Mouse (Mus musculus): ENCODE results near the gene Ints3. TPM values are rescaled to one million over a fixed set of nuclear protein-coding genes. Genes with fewer than 3 reads are reported as not detected.

Ints3 gene
- polyA plus RNA-seq, 1 experiment: 36.0 TPM

DNA sequence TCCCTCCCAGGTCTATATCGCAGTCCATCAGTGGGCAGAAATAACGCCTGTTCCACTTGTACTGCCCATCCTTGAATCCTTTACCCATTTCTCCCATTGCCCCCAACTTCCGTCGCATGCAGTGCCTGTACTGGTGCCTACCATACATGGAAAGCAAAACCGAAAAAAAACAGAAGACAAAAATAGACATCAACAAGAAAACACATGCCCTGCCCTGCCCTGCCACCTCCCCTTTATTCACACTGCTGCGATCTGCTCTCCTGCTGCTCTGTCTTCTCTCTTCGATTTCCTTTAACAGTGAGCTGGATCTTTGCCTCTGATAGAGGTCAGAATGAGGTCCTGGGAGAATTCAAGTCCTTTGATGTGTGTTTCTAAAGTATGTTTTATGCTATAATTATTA is 75.5 kb downstream of the Ints3 start:
- TF ChIP-seq GATA1 (IDR thresholded peaks at IDR 0.05; ENCODE audit: low read length): no peak

DNA sequence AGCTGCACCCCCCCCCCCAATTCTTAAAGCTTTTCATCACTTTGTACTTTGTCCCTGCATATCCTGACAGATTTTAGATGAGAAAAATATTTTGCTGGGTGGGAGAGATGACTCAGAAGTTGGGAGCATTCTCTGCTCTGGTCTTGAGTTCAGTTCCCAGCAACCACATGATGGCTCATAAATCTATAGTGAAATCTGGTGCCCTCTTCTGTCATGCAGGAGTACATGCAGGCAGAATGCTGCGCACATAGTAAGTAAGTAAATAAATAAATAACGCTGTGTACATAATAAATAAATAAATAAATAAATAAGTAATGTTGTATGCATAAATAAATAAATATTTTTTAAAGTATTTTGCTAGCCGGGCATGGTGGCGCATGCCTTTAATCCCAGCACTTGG is 85.6 kb downstream of the Ints3 start:
- no peak for TF ChIP-seq GATA1 (IDR thresholded peaks at IDR 0.05; ENCODE audit: low read length)

Other genes starting within 250 kb of the Ints3 start
- 121 and 183 TPM in 2 replicates for gene Rps27, start 220.0 kb downstream of the Ints3 start, polyA plus RNA-seq (2012)
- gene Rab13, start 219.9 kb downstream of the Ints3 start, polyA plus RNA-seq (2012): 2.3 and 2.4 TPM in 2 replicates
- 86.1 and 122 TPM in 2 replicates for gene Jtb, start 202.0 kb downstream of the Ints3 start, polyA plus RNA-seq (2012)
- gene Creb3l4, start 190.1 kb downstream of the Ints3 start, polyA plus RNA-seq (2012): not detected in 2 replicates
- gene Slc39a1, start 185.4 kb downstream of the Ints3 start, polyA plus RNA-seq (2012): 14.3 and 15.6 TPM in 2 replicates
- 40.3 and 49.3 TPM in 2 replicates for gene Crtc2, start 179.5 kb downstream of the Ints3 start, polyA plus RNA-seq (2012)
- 66.1 and 104 TPM in 2 replicates for gene Dennd4b, start 168.4 kb downstream of the Ints3 start, polyA plus RNA-seq (2012)
- gene Gatad2b, start 140.4 kb downstream of the Ints3 start, polyA plus RNA-seq (2012): 3.0 and 3.6 TPM in 2 replicates
- gene Slc27a3, start 43.7 kb downstream of the Ints3 start, polyA plus RNA-seq (2012): 2.0 and 3.4 TPM in 2 replicates
- gene Npr1, start 32.2 kb upstream of the Ints3 start, polyA plus RNA-seq (2012): 0.15 and 0.50 TPM in 2 replicates
- gene Ilf2, start 42.5 kb upstream of the Ints3 start, polyA plus RNA-seq (2012): 20.2 and 32.3 TPM in 2 replicates
- gene Snapin, start 57.4 kb upstream of the Ints3 start, polyA plus RNA-seq (2012): 3.2 and 3.8 TPM in 2 replicates
- 97.1 and 144 TPM in 2 replicates for gene Chtop, start 75.9 kb upstream of the Ints3 start, polyA plus RNA-seq (2012)
- gene S100a1, start 80.8 kb upstream of the Ints3 start, polyA plus RNA-seq (2012): 1.1 and 3.2 TPM in 2 replicates
- 3.5 and 3.8 TPM in 2 replicates for gene S100a13, start 80.8 kb upstream of the Ints3 start, polyA plus RNA-seq (2012)
- gene S100a14, start 93.2 kb upstream of the Ints3 start, polyA plus RNA-seq (2012): not detected in 2 replicates
- gene S100a16, start 103.6 kb upstream of the Ints3 start, polyA plus RNA-seq (2012): not detected in 2 replicates
- gene S100a3, start 127.0 kb upstream of the Ints3 start, polyA plus RNA-seq (2012): not detected in 2 replicates
- not detected in 2 replicates for gene S100a2, start 156.6 kb upstream of the Ints3 start, polyA plus RNA-seq (2012)
- gene Gm42674, start 168.3 kb upstream of the Ints3 start, polyA plus RNA-seq (2012): not detected in 2 replicates
- gene S100a4, start 170.1 kb upstream of the Ints3 start, polyA plus RNA-seq (2012): not detected in 2 replicates
- gene S100a5, start 174.9 kb upstream of the Ints3 start, polyA plus RNA-seq (2012): not detected in 2 replicates
- not detected in 2 replicates for gene S100a6, start 179.3 kb upstream of the Ints3 start, polyA plus RNA-seq (2012)
- not detected in 2 replicates for gene S100a7a, start 220.4 kb upstream of the Ints3 start, polyA plus RNA-seq (2012)
- not detected in 2 replicates for gene S100a8, start 235.4 kb upstream of the Ints3 start, polyA plus RNA-seq (2012)